Mouse (Mus musculus): ENCODE measurements at regions not wholly inside any gene's neighbourhood (a gene's known extent, or its start where the extent isn't known, plus 50 kb on each side); places are given as distances from the start of the nearest gene placed in this dataset.

- Histone ChIP-seq H3K4me3 (ENCODE audit: control insufficient read depth in 1 of 2, insufficient read depth in 1 of 2, low read depth in 1 of 2, low read length in 2 of 2) (no peak overlapping the region), H3K27me3 (ENCODE audit: control insufficient read depth, insufficient read depth, low read length) (no peaks in the 10 kb centered on the region), H3K4me2 (ENCODE audit: low read length) (no peak overlapping the region), H3K27ac (replicated peaks in 1 of 2; ENCODE audit: control insufficient read depth in 1 of 2, insufficient read depth in 1 of 2, low read depth in 2 of 2, low read length in 2 of 2) (no peak overlapping the region), H3K9me3 (ENCODE audit: control insufficient read depth, low read length) (no peaks in the 10 kb centered on the region), H3K4me1 (ENCODE audit: control insufficient read depth in 2 of 2, insufficient read depth in 2 of 2, low read length in 2 of 2) (no peaks in the 10 kb centered on the region; a peak in 1 of 4 replicates), H3K9ac (ENCODE audit: low read length) (no peak overlapping the region), H3K36me3 (ENCODE audit: control insufficient read depth, insufficient read depth, low read length) (no peaks in the 10 kb centered on the region)
- ATAC-seq (ENCODE audit: insufficient number of reproducible peaks, insufficient read depth, low FRiP score, low read depth) = no peak
- 82% methylated on average over 2 of the region's 2 CpGs for WGBS
These were observed 133.2 kb downstream of the Lpin1 start for GRCm38 (mm10) chr12:16477572-16477971.

GRCm38 (mm10) chr12:16474361-16475080, 136.2 kb downstream of the Lpin1 start:
- no peaks in the 10 kb centered on the region for H3K27me3 ChIP-seq (ENCODE audit: control insufficient read depth, insufficient read depth, low read length)
- H3K4me3 ChIP-seq (ENCODE audit: control insufficient read depth in 1 of 2, insufficient read depth in 1 of 2, low read depth in 1 of 2, low read length in 2 of 2) = no peak overlapping the region
- H3K9me3 ChIP-seq (ENCODE audit: control insufficient read depth, low read length) = no peaks in the 10 kb centered on the region
- H3K9ac ChIP-seq (ENCODE audit: low read length) = no peak overlapping the region
- H3K4me2 ChIP-seq (ENCODE audit: low read length) = no peak overlapping the region
- no peak for ATAC-seq (ENCODE audit: insufficient number of reproducible peaks, insufficient read depth, low FRiP score, low read depth)
- WGBS = 63% methylated on average over 4 of the region's 4 CpGs
- no peaks in the 10 kb centered on the region for H3K36me3 ChIP-seq (ENCODE audit: control insufficient read depth, insufficient read depth, low read length)
- H3K27ac ChIP-seq (replicated peaks in 1 of 2; ENCODE audit: control insufficient read depth in 1 of 2, insufficient read depth in 1 of 2, low read depth in 2 of 2, low read length in 2 of 2) = no peak overlapping the region
- no peaks in the 10 kb centered on the region; a peak in 1 of 4 replicates for H3K4me1 ChIP-seq (ENCODE audit: control insufficient read depth in 2 of 2, insufficient read depth in 2 of 2, low read length in 2 of 2)

DNA sequence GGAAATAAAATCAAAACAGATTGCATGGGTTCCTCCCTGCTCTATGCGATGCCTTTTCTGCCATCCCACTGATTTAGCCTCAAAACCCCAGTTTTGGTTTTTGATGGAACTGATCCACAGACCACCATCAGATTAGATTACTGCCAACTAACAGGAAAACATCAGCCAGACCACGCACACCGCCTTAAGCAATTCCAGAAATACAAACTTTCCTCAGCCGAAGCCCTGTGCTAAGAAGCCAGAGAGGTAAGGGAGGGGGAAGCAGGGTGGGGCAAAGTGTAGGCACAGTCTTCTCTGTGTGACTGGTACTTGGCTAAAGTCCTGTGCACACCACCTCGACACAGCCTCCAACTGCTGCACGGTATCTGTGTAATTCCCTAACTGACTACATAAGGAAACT, 153.3 kb downstream of the Lpin1 start:
- H3K4me3 ChIP-seq (ENCODE audit: control insufficient read depth in 1 of 2, insufficient read depth in 1 of 2, low read depth in 1 of 2, low read length in 2 of 2) = no peak overlapping the region
- H3K9ac ChIP-seq (ENCODE audit: low read length) = no peak overlapping the region
- H3K27me3 ChIP-seq (ENCODE audit: control insufficient read depth, insufficient read depth, low read length) = no peaks in the 10 kb centered on the region
- no peaks in the 10 kb centered on the region for H3K36me3 ChIP-seq (ENCODE audit: control insufficient read depth, insufficient read depth, low read length)
- H3K4me1 ChIP-seq (ENCODE audit: control insufficient read depth in 2 of 2, insufficient read depth in 2 of 2, low read length in 2 of 2) = no peaks in the 10 kb centered on the region
- WGBS = 75% methylated on average over 6 of the region's 6 CpGs
- no peak overlapping the region for H3K4me2 ChIP-seq (ENCODE audit: low read length)
- no peaks in the 10 kb centered on the region for H3K9me3 ChIP-seq (ENCODE audit: control insufficient read depth, low read length)
- no peak overlapping the region for H3K27ac ChIP-seq (replicated peaks in 1 of 2; ENCODE audit: control insufficient read depth in 1 of 2, insufficient read depth in 1 of 2, low read depth in 2 of 2, low read length in 2 of 2)
- ATAC-seq (ENCODE audit: insufficient number of reproducible peaks, insufficient read depth, low FRiP score, low read depth) = no peak

GRCm38 (mm10) chr12:16450771-16451435, 159.9 kb downstream of the Lpin1 start:
- H3K9ac ChIP-seq (ENCODE audit: low read length) = no peak overlapping the region
- H3K9me3 ChIP-seq (ENCODE audit: control insufficient read depth, low read length) = peaks cover 4% of the 10 kb centered on the region
- H3K27ac ChIP-seq (replicated peaks in 1 of 2; ENCODE audit: control insufficient read depth in 1 of 2, insufficient read depth in 1 of 2, low read depth in 2 of 2, low read length in 2 of 2) = no peak overlapping the region
- no peaks in the 10 kb centered on the region for H3K27me3 ChIP-seq (ENCODE audit: control insufficient read depth, insufficient read depth, low read length)
- WGBS = 55% methylated on average over 3 of the region's 3 CpGs
- no peak overlapping the region for H3K4me3 ChIP-seq (ENCODE audit: control insufficient read depth in 1 of 2, insufficient read depth in 1 of 2, low read depth in 1 of 2, low read length in 2 of 2)
- H3K36me3 ChIP-seq (ENCODE audit: control insufficient read depth, insufficient read depth, low read length) = no peaks in the 10 kb centered on the region
- H3K4me2 ChIP-seq (ENCODE audit: low read length) = no peak overlapping the region
- H3K4me1 ChIP-seq (ENCODE audit: control insufficient read depth in 2 of 2, insufficient read depth in 2 of 2, low read length in 2 of 2) = no peaks in the 10 kb centered on the region
- no peak for ATAC-seq (ENCODE audit: insufficient number of reproducible peaks, insufficient read depth, low FRiP score, low read depth)

DNA sequence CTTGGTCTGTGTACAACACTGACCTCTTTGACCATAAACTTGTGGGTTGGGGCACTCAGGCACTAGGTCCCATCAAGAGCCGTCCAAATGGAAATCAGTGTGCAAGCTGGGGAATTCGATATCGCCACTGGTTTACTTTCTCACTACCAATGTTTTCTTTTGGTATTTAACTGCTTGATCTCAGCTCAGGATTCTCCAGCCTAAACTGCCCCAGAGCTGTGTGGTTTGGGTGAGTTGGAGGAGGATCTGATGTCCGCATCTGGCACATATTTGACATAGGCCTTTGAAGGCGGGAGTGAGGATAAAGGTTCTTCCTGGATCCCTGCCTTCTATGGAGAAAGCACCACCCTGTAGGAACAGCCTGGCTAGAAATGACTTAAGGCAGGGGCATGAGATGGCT, 172.0 kb downstream of the Lpin1 start:
- ATAC-seq (ENCODE audit: insufficient number of reproducible peaks, insufficient read depth, low FRiP score, low read depth) = no peak
- H3K27me3 ChIP-seq (ENCODE audit: control insufficient read depth, insufficient read depth, low read length) = no peaks in the 10 kb centered on the region
- 91% methylated on average over 5 of the region's 5 CpGs for WGBS

GRCm38 (mm10) chr12:16436961-16437360, 173.8 kb downstream of the Lpin1 start:
- no peaks in the 10 kb centered on the region for H3K36me3 ChIP-seq (ENCODE audit: control insufficient read depth, insufficient read depth, low read length)
- no peak overlapping the region for H3K9ac ChIP-seq (ENCODE audit: low read length)
- 83% methylated on average over 1 of the region's 1 CpGs for WGBS
- no peak overlapping the region for H3K27ac ChIP-seq (replicated peaks in 1 of 2; ENCODE audit: control insufficient read depth in 1 of 2, insufficient read depth in 1 of 2, low read depth in 2 of 2, low read length in 2 of 2)
- H3K4me2 ChIP-seq (ENCODE audit: low read length) = no peak overlapping the region
- no peaks in the 10 kb centered on the region for H3K9me3 ChIP-seq (ENCODE audit: control insufficient read depth, low read length)
- no peak for ATAC-seq (ENCODE audit: insufficient number of reproducible peaks, insufficient read depth, low FRiP score, low read depth)
- H3K27me3 ChIP-seq (ENCODE audit: control insufficient read depth, insufficient read depth, low read length) = no peaks in the 10 kb centered on the region
- H3K4me1 ChIP-seq (ENCODE audit: control insufficient read depth in 2 of 2, insufficient read depth in 2 of 2, low read length in 2 of 2) = no peaks in the 10 kb centered on the region
- H3K4me3 ChIP-seq (ENCODE audit: control insufficient read depth in 1 of 2, insufficient read depth in 1 of 2, low read depth in 1 of 2, low read length in 2 of 2) = no peak overlapping the region

More for the DNA sequence above, 172.0 kb downstream of the Lpin1 start:
- Histone ChIP-seq H3K9me3 (ENCODE audit: control insufficient read depth, low read length) (no peaks in the 10 kb centered on the region), H3K4me1 (ENCODE audit: control insufficient read depth in 2 of 2, insufficient read depth in 2 of 2, low read length in 2 of 2) (no peaks in the 10 kb centered on the region), H3K4me2 (ENCODE audit: low read length) (no peak overlapping the region), H3K27ac (replicated peaks in 1 of 2; ENCODE audit: control insufficient read depth in 1 of 2, insufficient read depth in 1 of 2, low read depth in 2 of 2, low read length in 2 of 2) (no peak overlapping the region), H3K36me3 (ENCODE audit: control insufficient read depth, insufficient read depth, low read length) (no peaks in the 10 kb centered on the region), H3K4me3 (ENCODE audit: control insufficient read depth in 1 of 2, insufficient read depth in 1 of 2, low read depth in 1 of 2, low read length in 2 of 2) (no peak overlapping the region), H3K9ac (ENCODE audit: low read length) (no peak overlapping the region)

DNA sequence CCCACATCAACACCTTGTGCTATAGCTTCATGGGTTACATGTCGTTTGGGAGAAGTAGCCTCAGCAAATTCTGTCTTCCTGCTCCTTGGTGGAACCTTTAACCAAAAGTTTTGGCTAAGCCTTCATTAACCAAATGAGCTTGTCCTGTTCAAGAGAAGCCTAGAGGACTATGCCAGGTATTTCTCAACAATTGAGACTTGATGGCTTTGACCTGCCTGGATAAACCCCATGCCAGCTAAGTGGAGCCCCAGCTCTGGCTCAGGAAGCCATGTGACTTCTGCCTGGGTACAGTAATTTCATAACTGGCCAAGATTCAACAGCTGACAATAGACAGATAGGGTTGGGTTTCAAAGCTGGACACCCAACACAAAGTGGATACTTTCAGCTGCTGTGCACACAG, 174.5 kb downstream of the Lpin1 start:
- H3K9me3 ChIP-seq (ENCODE audit: control insufficient read depth, low read length) = no peaks in the 10 kb centered on the region
- no peak for ATAC-seq (ENCODE audit: insufficient number of reproducible peaks, insufficient read depth, low FRiP score, low read depth)
- 54% methylated on average over 1 of the region's 1 CpGs for WGBS
- H3K27me3 ChIP-seq (ENCODE audit: control insufficient read depth, insufficient read depth, low read length) = no peaks in the 10 kb centered on the region
- no peak overlapping the region for H3K4me2 ChIP-seq (ENCODE audit: low read length)
- H3K9ac ChIP-seq (ENCODE audit: low read length) = no peak overlapping the region
- H3K36me3 ChIP-seq (ENCODE audit: control insufficient read depth, insufficient read depth, low read length) = no peaks in the 10 kb centered on the region
- no peaks in the 10 kb centered on the region for H3K4me1 ChIP-seq (ENCODE audit: control insufficient read depth in 2 of 2, insufficient read depth in 2 of 2, low read length in 2 of 2)
- no peak overlapping the region for H3K4me3 ChIP-seq (ENCODE audit: control insufficient read depth in 1 of 2, insufficient read depth in 1 of 2, low read depth in 1 of 2, low read length in 2 of 2)
- H3K27ac ChIP-seq (replicated peaks in 1 of 2; ENCODE audit: control insufficient read depth in 1 of 2, insufficient read depth in 1 of 2, low read depth in 2 of 2, low read length in 2 of 2) = no peak overlapping the region
